Mouse (Mus musculus): Measurements from ENCODE around the gene Olfr126.

DNA sequence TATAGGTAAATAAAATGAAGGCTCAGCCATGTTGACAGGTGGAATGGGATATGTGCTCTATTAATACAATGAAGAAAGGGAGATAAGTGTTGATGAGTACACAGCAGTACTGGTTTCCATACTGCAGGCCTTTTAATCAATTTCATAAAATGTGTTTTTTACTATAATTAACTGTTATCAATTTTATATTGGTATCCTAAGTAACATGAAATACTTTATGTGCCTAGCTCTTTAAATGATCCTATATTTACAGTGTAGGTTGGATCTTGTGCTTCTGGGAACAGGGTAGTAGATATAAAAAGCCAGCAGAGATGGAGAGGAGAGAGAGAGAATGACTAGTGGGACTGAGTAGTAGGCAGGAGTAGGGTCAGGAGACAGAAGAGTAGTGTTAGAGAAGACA is at the start of gene Olfr126:
- TF ChIP-seq CTCF (IDR thresholded peaks at IDR 0.05; ENCODE audit: low read depth, low read length) = no peak
- TF ChIP-seq EP300 (IDR thresholded peaks at IDR 0.05; ENCODE audit: insufficient read depth, low read depth, low read length) = no peak
